Mouse (Mus musculus) left cerebral cortex, postnatal 36 days (tissue): ENCODE results near the gene Arhgap6. TPM values are rescaled to one million over a fixed set of nuclear protein-coding genes. Genes with fewer than 3 reads are reported as not detected.
A peak's percentile ranks its signal among the peaks of the same experiment; 100 is the strongest.

ENCODE experiments used
- DNase-seq, 2 experiments: peaks; one replicate each; pipeline ENCODE4 v3.0.0; 2021 to 2022; ENCODE audit warnings: low spot score in 2 of 2, mixed read lengths in 1 of 2
- intact Hi-C: fragments of 180-260 bp; cut with DNase I; formaldehyde crosslinking; loops from one replicate; pipeline ENCODE4 v1.15.1; 2025
- total RNA-seq, 2 experiments: library from RNA; stranded (reverse); gene quantifications; 2 replicates each; pipeline ENCODE4 v1.2.3; 2021

Gene Arhgap6
- total RNA-seq, 2 experiments from 2014 or later, result 6.4 to 10.5 TPM

DNA sequence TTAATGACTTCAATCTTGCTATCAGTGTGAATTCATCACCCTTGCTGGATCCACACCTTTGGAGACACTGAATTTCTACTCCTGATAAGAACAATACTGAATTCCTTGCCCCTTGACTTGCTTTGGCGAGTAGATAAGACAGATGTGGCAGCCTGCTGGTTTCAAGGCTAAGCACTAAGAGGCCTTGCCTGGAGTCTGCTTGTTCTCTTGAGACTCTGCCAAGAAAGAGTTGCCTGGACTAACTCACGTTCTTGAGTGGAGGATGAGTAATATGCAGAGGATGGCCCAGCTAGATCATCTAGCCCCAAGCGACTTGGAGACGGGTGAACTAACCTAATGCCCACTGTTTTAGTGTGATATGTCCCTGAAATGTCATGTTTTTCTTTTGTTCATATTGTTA lies 148.3 kb downstream of the Arhgap6 start:
- no peak for DNase-seq
- intact Hi-C loops, result no loop called here

DNA sequence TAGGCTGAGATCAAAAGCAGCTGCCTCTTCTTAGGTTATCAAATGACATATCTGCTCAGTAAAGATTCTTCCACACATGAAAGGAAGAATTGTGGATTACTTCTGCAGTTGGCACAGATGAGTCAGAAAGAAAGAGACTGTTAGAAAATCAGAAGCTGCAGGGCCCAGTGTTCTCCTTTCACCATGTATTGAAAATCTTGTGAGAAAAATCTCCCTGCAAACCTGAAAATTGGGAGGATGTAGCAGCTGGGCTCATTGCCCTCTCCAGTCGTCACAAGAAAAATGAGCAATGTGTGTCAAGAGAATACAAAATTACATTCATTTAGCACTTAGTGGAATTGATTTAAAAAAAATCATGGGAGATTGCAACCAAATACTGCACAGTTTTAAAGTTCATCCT lies 180.5 kb downstream of the Arhgap6 start:
- peak; percentile 3 to 9 for DNase-seq
- intact Hi-C loops, result no loop called here

- intact Hi-C loops, result no loop called here
Measured at GRCm38 (mm10) chrX:168977776-168978175, 182.9 kb downstream of the Arhgap6 start.

DNA sequence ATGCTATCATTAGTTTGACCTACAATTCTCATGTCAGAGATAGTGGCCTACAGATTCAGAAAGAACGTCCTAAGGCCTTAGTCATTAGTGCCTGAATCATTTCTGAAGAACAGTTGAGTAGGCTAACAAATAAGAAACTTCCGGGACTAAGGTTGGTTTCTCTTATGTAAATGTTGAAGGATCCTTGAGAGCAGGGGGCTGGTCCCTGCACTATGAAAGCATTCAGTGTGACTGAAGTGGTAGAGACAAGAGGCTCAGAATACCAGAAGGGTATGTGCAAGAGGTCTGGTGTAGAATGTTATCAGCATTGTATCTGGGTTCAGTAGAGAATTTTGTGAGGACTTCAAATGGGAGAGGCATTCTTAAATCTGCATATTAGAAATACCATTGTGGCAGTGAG lies 185.5 kb downstream of the Arhgap6 start:
- intact Hi-C loops, result no loop called here

More at GRCm38 (mm10) chrX:168977776-168978175, 182.9 kb downstream of the Arhgap6 start:
- no peak for DNase-seq

GRCm38 (mm10) chrX:169007066-169007465 lies 212.2 kb downstream of the Arhgap6 start:
- intact Hi-C loops, result no loop called here
- DNase-seq, result no peak

More for the DNA sequence above, 185.5 kb downstream of the Arhgap6 start:
- no peak for DNase-seq

DNA sequence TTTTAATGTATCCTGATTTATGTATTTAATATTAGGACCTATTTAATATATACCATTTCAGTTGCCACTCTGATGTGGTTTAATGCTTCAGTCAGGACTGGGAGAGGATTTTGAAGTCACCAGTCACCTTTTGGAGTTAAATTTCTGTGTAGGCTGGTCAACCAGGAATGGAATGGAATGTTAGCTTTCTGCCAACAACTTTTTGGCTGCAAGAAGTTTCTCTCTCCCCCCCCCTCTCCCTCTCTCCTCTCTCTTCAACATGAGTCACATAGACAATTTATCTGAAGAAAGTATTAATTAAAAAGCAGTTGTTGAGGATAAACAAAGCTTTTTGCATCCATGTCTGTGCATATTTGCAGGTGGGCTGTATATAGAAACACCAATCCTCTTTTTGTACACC lies 217.8 kb downstream of the Arhgap6 start:
- intact Hi-C loops, result no loop called here

DNA sequence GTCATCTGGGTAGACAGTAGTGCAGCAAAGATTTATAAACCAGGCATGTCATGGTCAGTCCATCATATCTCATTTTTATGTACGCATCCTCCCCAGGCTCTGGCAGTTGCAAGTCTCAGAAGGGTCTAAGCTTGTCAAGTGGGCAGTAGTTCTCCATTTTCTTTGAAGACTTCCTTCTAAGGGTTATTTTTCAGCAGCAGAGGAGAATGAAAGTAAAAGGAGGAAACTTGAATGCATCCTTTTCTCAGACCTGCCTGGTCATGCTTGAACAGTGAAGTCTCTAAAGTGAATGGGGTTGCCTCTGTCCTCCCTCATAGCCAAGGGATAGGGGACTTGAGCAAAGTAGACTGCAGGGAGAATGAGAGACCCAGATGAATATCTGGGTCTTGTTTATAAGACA lies 239.5 kb downstream of the Arhgap6 start:
- intact Hi-C loops, result loop anchor here (10.0 kb wide), 1 partner anchor 260 kb away; no protein-coding TSS in a partner anchor

More for the DNA sequence above, 217.8 kb downstream of the Arhgap6 start:
- DNase-seq, result no peak

GRCm38 (mm10) chrX:169036403-169037296 lies 241.8 kb downstream of the Arhgap6 start:
- DNase-seq, result peak; percentile 31 to 35
- intact Hi-C loops, result loop anchor here (10.0 kb wide), 1 partner anchor 258 kb away; no protein-coding TSS in a partner anchor

More for the DNA sequence above, 239.5 kb downstream of the Arhgap6 start:
- no peak for DNase-seq

DNA sequence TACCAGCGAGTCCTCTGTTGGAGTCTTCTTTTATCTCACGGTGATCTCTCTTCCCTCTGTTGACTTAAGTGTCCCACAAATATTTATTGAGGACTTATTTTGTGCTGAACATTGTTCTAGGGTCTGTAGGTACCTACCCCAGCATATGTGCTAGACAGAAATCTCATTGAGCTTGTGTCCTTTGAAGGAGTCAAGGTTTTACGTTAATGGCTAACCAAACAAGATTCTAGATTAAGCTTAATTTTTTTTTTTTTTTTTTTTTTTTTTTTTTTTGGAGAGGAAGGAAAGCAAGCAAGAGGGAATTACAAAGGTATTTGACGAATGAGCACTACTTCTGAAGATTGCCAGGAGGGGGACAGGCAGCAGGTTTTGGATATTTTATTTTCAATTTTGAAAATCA lies 242.5 kb downstream of the Arhgap6 start:
- intact Hi-C loops, result loop anchor here (10.0 kb wide), 1 partner anchor 257 kb away; no protein-coding TSS in a partner anchor
- DNase-seq, result no peak

- intact Hi-C loops, result no loop called here
- no peak for DNase-seq
Measured at GRCm38 (mm10) chrX:169043872-169044271, 249.0 kb downstream of the Arhgap6 start.

GRCm38 (mm10) chrX:169047595-169047994 lies 252.7 kb downstream of the Arhgap6 start:
- DNase-seq, result no peak
- intact Hi-C loops, result no loop called here

DNA sequence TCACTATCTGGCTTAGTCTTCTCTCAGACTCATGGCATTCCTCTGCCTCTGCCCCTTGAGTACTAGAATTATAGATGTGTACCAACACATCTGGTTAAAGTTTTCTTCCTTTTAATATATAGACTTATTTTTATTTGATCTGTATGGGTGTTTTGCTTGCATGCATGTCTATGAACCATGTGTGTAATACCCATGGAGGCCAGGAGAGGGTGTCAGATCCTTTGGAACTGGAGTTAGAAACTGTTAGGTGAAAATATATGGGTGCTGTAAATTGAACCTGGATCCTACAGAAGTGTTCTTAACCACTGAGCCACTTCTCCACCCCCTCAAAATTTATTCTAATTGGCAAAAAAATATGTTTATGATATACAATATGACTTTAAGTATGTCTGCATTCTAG lies 254.7 kb downstream of the Arhgap6 start:
- no peak for DNase-seq
- intact Hi-C loops, result no loop called here

GRCm38 (mm10) chrX:169053907-169054476 lies 259.1 kb downstream of the Arhgap6 start:
- DNase-seq, result no peak
- intact Hi-C loops, result no loop called here

DNA sequence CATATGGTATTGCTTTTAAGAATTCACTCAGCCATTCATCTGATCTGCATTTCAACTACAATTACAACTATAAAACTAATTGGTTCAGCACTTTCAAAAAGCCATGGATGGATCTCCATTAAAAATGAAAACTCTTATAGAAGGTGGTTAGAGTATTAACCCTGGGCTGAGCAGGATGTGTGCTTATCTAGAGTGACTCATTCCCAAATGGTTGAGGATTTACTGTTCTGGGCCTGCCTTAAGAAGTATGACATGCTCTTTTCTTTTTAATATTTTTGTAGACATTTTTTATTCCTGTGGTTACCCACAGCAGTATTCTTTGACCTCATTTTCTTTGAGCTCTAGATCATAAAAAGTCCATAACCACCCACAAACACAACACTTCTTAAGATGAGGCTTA lies 267.7 kb downstream of the Arhgap6 start:
- no peak for DNase-seq
- intact Hi-C loops, result no loop called here

- intact Hi-C loops, result no loop called here
Measured at GRCm38 (mm10) chrX:169065298-169065697, 270.4 kb downstream of the Arhgap6 start.

DNA sequence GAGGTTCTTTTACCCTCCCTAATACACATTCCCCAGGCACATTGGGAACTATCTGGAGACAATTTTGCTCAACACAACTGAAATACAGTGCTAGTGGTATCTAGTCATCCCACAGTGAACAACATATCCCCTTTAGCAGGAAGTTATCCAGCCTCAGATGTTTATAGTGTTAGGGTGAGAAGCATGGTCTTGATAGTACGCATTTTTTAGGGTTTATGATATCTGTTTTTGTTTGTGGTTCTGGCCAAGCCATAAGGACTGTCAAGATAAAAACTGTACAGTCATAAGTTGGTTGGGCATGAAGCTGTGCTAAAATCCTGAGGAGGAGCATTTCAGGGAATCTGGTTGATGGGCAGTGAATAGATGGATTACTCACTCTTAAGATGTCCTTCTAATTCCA lies 271.0 kb downstream of the Arhgap6 start:
- intact Hi-C loops, result no loop called here
- no peak for DNase-seq

More at GRCm38 (mm10) chrX:169065298-169065697, 270.4 kb downstream of the Arhgap6 start:
- no peak for DNase-seq

- no peak for DNase-seq
- intact Hi-C loops, result no loop called here
Measured at GRCm38 (mm10) chrX:169075020-169075419, 280.1 kb downstream of the Arhgap6 start.

GRCm38 (mm10) chrX:169081609-169082008 lies 286.7 kb downstream of the Arhgap6 start:
- DNase-seq, result no peak
- intact Hi-C loops, result no loop called here

DNA sequence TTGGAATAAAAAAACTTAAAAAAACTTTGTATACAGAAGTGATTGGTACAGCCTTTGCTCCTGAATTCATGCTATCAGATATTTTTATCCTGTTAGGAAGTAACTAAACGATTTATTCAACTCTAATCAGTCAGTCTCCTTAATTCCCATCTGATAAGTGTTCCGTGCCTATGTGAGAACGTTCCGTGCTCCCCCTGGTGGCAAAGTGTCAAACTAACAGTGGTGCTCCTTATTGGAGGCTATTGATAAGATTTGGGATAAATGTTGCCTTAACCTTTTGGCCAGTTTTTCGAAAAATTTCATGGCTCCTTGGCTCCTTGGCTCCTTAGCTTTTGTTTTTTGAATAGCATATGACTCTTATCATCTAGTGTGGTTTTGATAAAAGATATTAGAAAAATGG lies 291.0 kb downstream of the Arhgap6 start:
- intact Hi-C loops, result loop anchor here (2.0 kb wide), 1 partner anchor 147 kb away; no protein-coding TSS in a partner anchor
- DNase-seq, result peak; percentile 5 to 9

DNA sequence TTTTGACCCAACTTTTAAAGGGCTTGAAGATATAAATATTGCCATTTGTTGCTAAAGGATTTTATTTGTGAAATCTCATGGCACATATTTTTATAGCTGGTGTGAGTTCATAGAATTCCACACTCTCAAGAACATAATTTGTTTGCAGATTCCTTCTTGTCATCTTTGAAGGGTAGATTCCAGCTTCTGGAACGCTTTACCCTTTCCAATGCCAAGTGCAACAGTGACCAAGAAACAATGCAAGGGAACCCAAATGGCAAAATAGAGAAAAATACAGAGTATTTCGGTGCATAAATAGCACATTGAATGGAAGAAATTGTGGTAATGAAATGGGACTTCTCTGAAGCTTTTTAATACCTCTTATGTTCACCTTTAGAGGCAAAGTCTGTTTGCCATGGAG lies 294.3 kb downstream of the Arhgap6 start:
- no peak for DNase-seq
- intact Hi-C loops, result no loop called here

GRCm38 (mm10) chrX:169094601-169095000 lies 299.7 kb downstream of the Arhgap6 start:
- intact Hi-C loops, result no loop called here
- no peak for DNase-seq
